Mouse (Mus musculus): ENCODE results near the gene Lmx1a.

GRCm38 (mm10) chr1:167746676-167747075 is 57.6 kb downstream of the Lmx1a start:
- TF ChIP-seq POLR2A (IDR thresholded peaks at IDR 0.05; ENCODE audit: borderline replicate concordance, extremely low read depth, low read depth, low read length), result no peak
- TF ChIP-seq CTCF (IDR thresholded peaks at IDR 0.05; ENCODE audit: insufficient read depth, low read length), result no peak

Data from lung, adult 2 months (tissue).